Mouse (Mus musculus) ES-E14 (cell line): Measurements from ENCODE around the gene Nek11. TPM values are rescaled to one million over a fixed set of nuclear protein-coding genes. Genes with fewer than 3 reads are reported as not detected.

ENCODE experiments used
- DNase-seq: peaks from one replicate; pipeline ENCODE4 v3.0.0-alpha.2; 2013; ENCODE audit warnings: low read depth, low spot score
- H3K27ac ChIP-seq: 2 replicates; pipeline ENCODE4 v1.5.1; 2012; ENCODE audit warnings: low read depth, mild to moderate bottlenecking, low read length, moderate library complexity, mixed read lengths; ENCODE audit not compliant: poor library complexity, insufficient read depth, severe bottlenecking
- H3K36me3 ChIP-seq: 2 replicates; pipeline ENCODE4 v1.6.1; 2012; ENCODE audit warnings: mild to moderate bottlenecking, low read length, moderate library complexity, mixed read lengths; ENCODE audit not compliant: control insufficient read depth, poor library complexity, insufficient read depth, severe bottlenecking
- H3K4me1 ChIP-seq, 2 experiments: fragments of 150-350 bp in 1 of 2; sonication (generic) in 1 of 2; 2 replicates each; pipeline ENCODE4 v1.6.1; 2012; ENCODE audit warnings: low read length in 2 of 2, mild to moderate bottlenecking in 1 of 2, mixed read lengths in 1 of 2; ENCODE audit not compliant: control insufficient read depth in 2 of 2, insufficient read depth in 2 of 2, poor library complexity in 1 of 2
- H3K4me3 ChIP-seq, 2 experiments: fragments of 150-350 bp in 1 of 2; sonication (generic) in 1 of 2; 2 replicates each; pipeline ENCODE4 v1.5.1; 2012; ENCODE audit warnings: low read length in 2 of 2, low read depth in 1 of 2, mild to moderate bottlenecking in 1 of 2, mixed read lengths in 1 of 2; ENCODE audit not compliant: insufficient read depth in 1 of 2, poor library complexity in 1 of 2, severe bottlenecking in 1 of 2
- H3K9ac ChIP-seq: 2 replicates; pipeline ENCODE4 v1.6.1; 2012; ENCODE audit warnings: low read depth, mild to moderate bottlenecking, low read length, mixed read lengths; ENCODE audit not compliant: poor library complexity, insufficient read depth, severe bottlenecking
- H3K9me3 ChIP-seq: fragments of 150-350 bp; sonication (generic); 2 replicates; pipeline ENCODE4 v1.6.1; 2012; ENCODE audit warnings: low read depth, mild to moderate bottlenecking, low read length; ENCODE audit not compliant: control insufficient read depth, insufficient read depth
- CHD2 ChIP-seq: IDR thresholded peaks from 2 replicates; pipeline ENCODE4 v1.6.1; 2014; ENCODE audit warnings: mild to moderate bottlenecking, low read depth, low read length, inconsistent platforms
- HCFC1 ChIP-seq: IDR thresholded peaks from 2 replicates; pipeline ENCODE4 v1.6.1; 2012; ENCODE audit warnings: low read length, inconsistent platforms, borderline replicate concordance; ENCODE audit not compliant: insufficient read depth
- MAFK ChIP-seq: IDR thresholded peaks from 2 replicates; pipeline ENCODE4 v1.6.1; 2014; ENCODE audit warnings: mild to moderate bottlenecking, low read depth, low read length, inconsistent platforms; ENCODE audit not compliant: insufficient read depth
- ZC3H11A ChIP-seq: IDR thresholded peaks from 2 replicates; pipeline ENCODE4 v1.6.1; 2012; ENCODE audit warnings: low read depth, mild to moderate bottlenecking, inconsistent platforms, low read length, borderline replicate concordance
- ZNF384 ChIP-seq: IDR thresholded peaks from 2 replicates; pipeline ENCODE4 v1.6.1; 2012; ENCODE audit warnings: low read depth, low read length, inconsistent platforms
- in situ Hi-C, 2 experiments: fragments of 600-800 bp; cut with MboI; formaldehyde crosslinking; loops; one replicate each; pipeline ENCODE4 v1.15.1; 2025; ENCODE audit warnings: low sequenced_read_pairs in 2 of 2, inconsistent platforms in 1 of 2; ENCODE audit not compliant: unreplicated experiment in 2 of 2
- total RNA-seq: library from RNA; depleted of rRNA; stranded (reverse); fragments of 300-350 nt; gene quantifications from 2 replicates; pipeline ENCODE4 v1.2.3, GENCODE M21; 2012

Nek11 gene
- total RNA-seq, 1 experiment, result 0.04 TPM

- no peak for DNase-seq
- Histone ChIP-seq H3K9me3 (no peaks in the 10 kb centered on the region), H3K9ac (no peak overlapping the region), H3K4me3 (no peak overlapping the region), H3K36me3 (no peaks in the 10 kb centered on the region), H3K27ac (no peak overlapping the region), H3K4me1 (no peaks in the 10 kb centered on the region)
- TF ChIP-seq HCFC1 (no peak), CHD2 (no peak), ZNF384 (no peak), MAFK (no peak), ZC3H11A (no peak)
- in situ Hi-C loops, result no loop called here
Observed at GRCm38 (mm10) chr9:105182392-105182791, 212.9 kb downstream of the Nek11 start.

- no peaks in the 10 kb centered on the region for H3K4me1 ChIP-seq
- H3K27ac ChIP-seq, result no peak within 1 kb of the TSS
- H3K9ac ChIP-seq, result no peak within 1 kb of the TSS
- no peaks in the 10 kb centered on the region for H3K36me3 ChIP-seq
- DNase-seq, result no peak
- TF ChIP-seq MAFK (no peak), ZC3H11A (no peak), CHD2 (no peak), HCFC1 (no peak), ZNF384 (no peak)
- H3K4me3 ChIP-seq, result no peak within 1 kb of the TSS
- H3K9me3 ChIP-seq, result no peaks in the 10 kb centered on the region
- in situ Hi-C loops, result no loop called here
Observed at GRCm38 (mm10) chr9:105144992-105145391, 250.3 kb downstream of the Nek11 start, which contains the start of gene 1700080E11Rik. Gene 1700080E11Rik (minus strand): TSS chr9:105145092.

GRCm38 (mm10) chr9:105139204-105139603 is 256.1 kb downstream of the Nek11 start:
- H3K4me3 ChIP-seq, result no peak overlapping the region
- H3K9me3 ChIP-seq, result no peaks in the 10 kb centered on the region
- in situ Hi-C loops, result no loop called here
- H3K27ac ChIP-seq, result no peak overlapping the region
- H3K36me3 ChIP-seq, result no peaks in the 10 kb centered on the region
- TF ChIP-seq CHD2, result no peak
- TF ChIP-seq ZNF384, result no peak
- TF ChIP-seq ZC3H11A, result no peak
- TF ChIP-seq MAFK, result no peak
- no peak for TF ChIP-seq HCFC1
- H3K9ac ChIP-seq, result no peak overlapping the region
- no peaks in the 10 kb centered on the region for H3K4me1 ChIP-seq
- no peak for DNase-seq

GRCm38 (mm10) chr9:105136404-105136803 is 258.9 kb downstream of the Nek11 start:
- in situ Hi-C loops, result no loop called here
- Histone ChIP-seq H3K4me3 (no peak overlapping the region), H3K36me3 (no peaks in the 10 kb centered on the region), H3K4me1 (peaks cover 0 to 3% of the 10 kb centered on the region in 2 experiments; a peak in 1 of 4 replicates), H3K27ac (no peak overlapping the region), H3K9me3 (no peaks in the 10 kb centered on the region), H3K9ac (no peak overlapping the region)
- TF ChIP-seq HCFC1, result no peak
- DNase-seq, result no peak

GRCm38 (mm10) chr9:105134536-105134935 is 260.8 kb downstream of the Nek11 start:
- TF ChIP-seq MAFK (no peak), HCFC1 (no peak), ZC3H11A (no peak), ZNF384 (no peak), CHD2 (no peak)
- no peak for DNase-seq
- H3K9ac ChIP-seq, result no peak overlapping the region

More at GRCm38 (mm10) chr9:105134536-105134935, 260.8 kb downstream of the Nek11 start:
- H3K4me3 ChIP-seq, result no peak overlapping the region
- peaks cover 0 to 3% of the 10 kb centered on the region in 2 experiments; a peak in 1 of 4 replicates for H3K4me1 ChIP-seq
- H3K27ac ChIP-seq, result no peak overlapping the region
- no peaks in the 10 kb centered on the region for H3K36me3 ChIP-seq
- in situ Hi-C loops, result no loop called here
- H3K9me3 ChIP-seq, result no peaks in the 10 kb centered on the region
